Mouse (Mus musculus): ENCODE results near the gene Gm20388. TPM values are rescaled to one million over a fixed set of nuclear protein-coding genes. Genes with fewer than 3 reads are reported as not detected.
A peak's percentile ranks its signal among the peaks of the same experiment; 100 is the strongest.

Gene Gm20388
- total RNA-seq, 2 experiments from 2014 or later = 10.3 to 10.6 TPM

DNA sequence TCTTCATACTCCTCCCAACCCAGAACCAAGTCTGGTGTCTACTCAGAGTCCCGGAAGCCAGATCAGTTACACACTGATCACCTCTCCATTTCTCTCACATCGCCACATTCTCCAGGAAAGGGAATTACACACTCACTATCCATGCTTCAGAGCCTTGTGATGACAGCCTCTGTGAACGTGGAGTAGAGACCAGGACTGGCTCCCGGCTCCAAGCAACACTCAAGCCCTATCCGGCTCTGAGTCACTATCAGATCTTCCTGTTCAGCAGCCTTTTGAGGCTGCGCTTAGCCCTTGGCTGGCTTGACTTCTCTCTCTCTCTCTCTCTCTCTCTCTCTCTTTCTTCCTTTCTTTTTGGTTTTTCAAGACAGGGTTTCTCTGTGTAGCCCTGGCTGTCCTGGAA is 3962.7 kb downstream of the Gm20388 start:
- DNase-seq (ENCODE audit: low spot score in 2 of 2) = no peak

GRCm38 (mm10) chr8:123874324-123874723 is 3963.7 kb downstream of the Gm20388 start:
- intact Hi-C loops (cut with DNase I) = no loop called here
- no peak for DNase-seq (ENCODE audit: low spot score in 2 of 2)

More for the DNA sequence above, 3962.7 kb downstream of the Gm20388 start:
- intact Hi-C loops (cut with DNase I) = no loop called here

DNA sequence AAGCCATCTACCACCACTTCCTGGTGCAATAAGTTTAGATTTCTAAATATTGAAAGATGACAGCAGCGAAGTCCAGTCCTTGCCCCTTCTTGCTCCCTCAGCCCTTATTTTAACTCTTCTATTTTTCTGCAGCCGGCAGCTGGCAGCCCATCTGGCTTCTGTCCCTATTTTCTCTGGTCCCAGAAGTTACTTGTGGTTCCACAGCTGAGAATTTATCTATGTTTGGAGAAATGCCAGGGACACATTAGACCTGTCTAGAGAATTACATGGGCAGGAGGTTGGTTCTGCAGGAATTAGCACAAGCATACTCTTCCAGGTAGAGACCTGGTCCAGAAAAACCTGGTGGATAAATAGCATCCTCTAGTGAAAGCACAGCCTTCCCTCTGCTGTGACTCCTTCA is 3967.2 kb downstream of the Gm20388 start:
- no peak for DNase-seq (ENCODE audit: low spot score in 2 of 2)
- intact Hi-C loops (cut with DNase I) = loop anchor here (1.0 kb wide), 1 partner anchor 37 kb away; no protein-coding TSS in a partner anchor

DNA sequence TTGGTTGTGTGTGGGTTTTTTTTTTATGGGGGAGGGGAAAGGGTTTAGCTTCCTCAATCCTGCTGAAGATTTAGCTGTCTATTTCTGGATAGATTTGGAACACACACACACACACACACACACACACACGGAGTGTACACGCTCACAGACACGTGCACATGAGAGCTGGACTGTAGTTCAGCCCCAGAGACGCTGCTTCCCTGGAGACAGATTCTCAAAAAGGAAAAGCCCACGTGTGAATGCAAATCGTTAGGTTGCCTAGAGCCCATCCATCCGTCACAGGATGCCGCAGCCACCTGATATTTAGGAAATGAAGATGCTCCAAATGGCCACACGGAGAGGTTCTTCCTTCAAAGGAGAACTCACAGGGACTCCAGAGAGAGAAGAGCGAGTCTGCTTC is 3969.6 kb downstream of the Gm20388 start:
- intact Hi-C loops (cut with DNase I) = no loop called here
- peak; percentile 73 to 78 for DNase-seq (ENCODE audit: low spot score in 2 of 2)

GRCm38 (mm10) chr8:123880821-123881350 is 3970.2 kb downstream of the Gm20388 start:
- intact Hi-C loops (cut with DNase I) = no loop called here
- DNase-seq (ENCODE audit: low spot score in 2 of 2) = no peak

GRCm38 (mm10) chr8:123882412-123882811 is 3971.8 kb downstream of the Gm20388 start:
- intact Hi-C loops (cut with DNase I) = no loop called here
- no peak for DNase-seq (ENCODE audit: low spot score in 2 of 2)

GRCm38 (mm10) chr8:123883094-123883493 is 3972.5 kb downstream of the Gm20388 start:
- intact Hi-C loops (cut with DNase I) = no loop called here
- DNase-seq (ENCODE audit: low spot score in 2 of 2) = no peak

DNA sequence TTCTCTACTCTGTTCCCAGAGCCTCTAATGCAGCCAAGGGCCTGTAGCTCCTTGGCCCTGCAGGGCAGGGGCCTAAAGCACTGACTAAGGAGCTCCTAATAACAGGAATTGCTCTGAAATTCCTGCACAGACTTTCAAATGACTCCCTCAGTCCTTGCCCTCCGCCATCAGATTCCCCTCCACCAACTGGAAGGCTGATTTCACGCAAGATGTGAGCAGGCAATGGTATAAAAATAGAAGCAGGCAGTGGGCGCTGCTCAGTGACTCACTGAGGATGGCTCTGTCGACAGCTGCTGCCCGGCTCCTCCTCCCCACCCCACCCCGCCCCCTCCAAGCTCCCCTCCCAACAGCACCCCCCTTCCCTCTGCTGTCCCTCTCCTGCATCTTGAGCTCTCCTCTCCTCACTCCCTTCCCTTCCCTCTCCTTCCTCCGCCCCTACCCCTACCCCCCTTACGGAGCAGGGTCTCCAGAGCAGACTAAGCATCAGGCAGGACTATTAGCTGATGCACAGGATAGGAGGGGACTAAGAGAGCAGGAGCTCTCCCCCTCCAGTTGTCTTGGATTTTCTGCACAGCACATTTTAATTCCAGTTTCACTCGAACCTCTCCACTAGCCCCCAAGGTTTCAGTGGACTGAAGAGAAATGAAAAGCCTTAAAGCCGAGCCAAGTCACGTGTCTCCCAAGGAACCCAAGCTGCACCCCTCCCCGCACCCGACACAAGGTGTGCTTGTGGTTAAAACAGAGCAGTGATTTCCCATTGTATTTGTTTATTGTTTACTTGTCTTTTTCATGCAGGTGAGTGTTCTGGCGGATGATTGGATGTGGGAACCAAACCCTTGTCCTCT is 3974.3 kb downstream of the Gm20388 start:
- intact Hi-C loops (cut with DNase I) = no loop called here

DNA sequence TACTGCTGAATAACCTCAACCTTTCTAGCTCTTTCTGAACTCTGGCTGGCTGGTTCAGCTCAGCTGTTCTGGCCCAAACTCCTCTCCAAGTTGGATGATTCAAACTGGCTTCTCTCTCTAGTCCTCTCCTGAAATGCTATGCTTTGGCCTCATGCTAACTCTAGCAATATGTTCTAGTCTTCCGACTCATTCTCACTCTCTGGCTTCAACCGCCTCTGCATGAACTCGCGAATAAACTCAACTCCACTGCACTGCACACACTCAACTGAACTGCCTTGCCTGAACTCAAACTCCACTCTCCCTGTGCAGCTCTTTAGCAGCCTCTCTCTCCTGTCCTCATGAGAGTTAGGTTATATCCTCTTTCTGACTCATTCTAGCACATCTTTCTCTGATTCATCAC is 3976.5 kb downstream of the Gm20388 start:
- intact Hi-C loops (cut with DNase I) = no loop called here
- no peak for DNase-seq (ENCODE audit: low spot score in 2 of 2)

More for the DNA sequence above, 3974.3 kb downstream of the Gm20388 start:
- DNase-seq (ENCODE audit: low spot score in 2 of 2) = peak; percentile 81 to 83

GRCm38 (mm10) chr8:123887956-123888355 is 3977.3 kb downstream of the Gm20388 start:
- intact Hi-C loops (cut with DNase I) = no loop called here
- no peak for DNase-seq (ENCODE audit: low spot score in 2 of 2)

DNA sequence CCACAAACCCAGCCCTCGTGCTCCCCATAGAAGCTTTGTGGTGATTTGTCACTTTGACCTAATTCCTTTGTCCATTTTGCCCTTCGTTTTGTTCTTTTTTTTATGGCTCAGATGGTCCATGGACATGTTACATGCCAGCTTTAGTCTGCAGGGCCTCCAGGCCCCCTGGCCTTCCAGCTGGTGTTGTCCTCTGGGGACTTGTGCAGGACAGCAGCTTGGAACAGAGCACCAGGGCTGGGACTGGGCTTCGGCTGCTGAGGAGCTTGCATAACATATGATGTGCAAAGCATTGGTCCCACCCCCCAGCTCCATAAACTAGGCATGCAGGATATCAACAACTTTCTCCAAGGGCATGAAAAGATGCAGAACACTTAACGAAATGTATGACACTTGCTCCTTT is 3979.2 kb downstream of the Gm20388 start:
- intact Hi-C loops (cut with DNase I) = no loop called here
- no peak for DNase-seq (ENCODE audit: low spot score in 2 of 2)

GRCm38 (mm10) chr8:123891271-123891670 is 3980.6 kb downstream of the Gm20388 start:
- DNase-seq (ENCODE audit: low spot score in 2 of 2) = no peak
- intact Hi-C loops (cut with DNase I) = no loop called here

- intact Hi-C loops (cut with DNase I) = loop anchor here (2.0 kb wide), 1 partner anchor 33 kb away; no protein-coding TSS in a partner anchor
- peak; percentile 85 to 87 for DNase-seq (ENCODE audit: low spot score in 2 of 2)
Measured at GRCm38 (mm10) chr8:123891883-123892585, 3981.4 kb downstream of the Gm20388 start.

DNA sequence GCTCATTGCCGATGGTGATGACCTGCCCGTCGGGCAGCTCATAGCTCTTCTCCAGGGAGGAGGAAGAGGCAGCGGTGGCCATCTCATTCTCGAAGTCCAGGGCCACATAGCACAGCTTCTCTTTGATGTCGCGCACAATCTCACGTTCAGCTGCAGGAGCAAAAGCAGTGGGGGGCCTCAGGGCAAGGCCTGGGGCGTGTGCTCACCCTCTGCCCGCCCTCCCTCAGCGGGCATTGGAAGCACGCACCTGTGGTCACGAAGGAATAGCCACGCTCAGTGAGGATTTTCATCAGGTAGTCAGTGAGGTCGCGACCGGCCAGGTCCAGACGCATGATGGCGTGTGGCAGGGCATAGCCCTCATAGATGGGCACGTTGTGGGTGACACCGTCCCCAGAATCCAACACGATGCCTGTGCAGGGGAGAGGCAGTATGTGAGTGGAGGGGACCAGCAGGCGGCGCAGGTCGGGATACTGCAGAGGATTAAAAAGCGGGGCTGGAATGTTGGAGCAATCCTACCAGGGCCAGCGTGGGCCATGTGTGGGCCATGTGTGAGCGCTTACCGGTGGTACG is 3982.0 kb downstream of the Gm20388 start:
- intact Hi-C loops (cut with DNase I) = loop anchor here (2.0 kb wide), 1 partner anchor 34 kb away; no protein-coding TSS in a partner anchor
- DNase-seq (ENCODE audit: low spot score in 2 of 2) = peak in 1 of 2 experiments; percentile 38

- DNase-seq (ENCODE audit: low spot score in 2 of 2) = no peak
- intact Hi-C loops (cut with DNase I) = loop anchor here (2.0 kb wide), 1 partner anchor 35 kb away; no protein-coding TSS in a partner anchor
Measured at GRCm38 (mm10) chr8:123893413-123893812, 3982.8 kb downstream of the Gm20388 start.

DNA sequence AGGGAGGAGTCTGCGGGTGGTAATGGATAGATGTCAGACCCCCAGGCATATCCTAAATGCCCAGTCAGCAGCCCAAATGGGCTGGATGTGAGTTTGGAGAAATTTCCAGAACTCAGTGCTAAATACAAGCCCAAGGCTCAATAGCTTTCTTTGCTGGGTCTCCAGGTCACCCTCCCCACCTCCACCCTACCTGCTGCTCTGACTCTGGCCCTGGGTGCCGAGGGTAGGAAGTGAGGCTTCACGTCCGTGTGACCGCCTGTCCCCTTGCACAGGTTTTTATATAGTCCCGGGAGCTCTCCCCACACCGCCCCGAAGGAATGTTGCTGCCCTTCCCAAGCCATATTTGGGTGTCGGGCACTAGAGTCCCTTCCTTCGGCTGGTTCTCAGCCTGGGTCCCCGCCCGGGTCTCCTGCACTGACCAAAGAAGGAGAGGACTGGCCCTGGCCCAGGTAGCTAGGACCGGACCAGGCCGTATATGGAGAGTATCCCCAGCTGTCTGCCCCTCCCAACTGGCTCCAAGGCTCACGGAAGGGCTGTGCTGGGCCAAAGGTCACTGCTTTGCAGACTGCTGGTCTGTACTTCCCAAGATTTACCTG is 3984.0 kb downstream of the Gm20388 start, which contains the start of gene Acta1:
Acta1 (minus strand) TSS at position 250 of the 596 bp plus-strand sequence.
- no peak for DNase-seq (ENCODE audit: low spot score in 2 of 2)
- intact Hi-C loops (cut with DNase I) = no loop called here

DNA sequence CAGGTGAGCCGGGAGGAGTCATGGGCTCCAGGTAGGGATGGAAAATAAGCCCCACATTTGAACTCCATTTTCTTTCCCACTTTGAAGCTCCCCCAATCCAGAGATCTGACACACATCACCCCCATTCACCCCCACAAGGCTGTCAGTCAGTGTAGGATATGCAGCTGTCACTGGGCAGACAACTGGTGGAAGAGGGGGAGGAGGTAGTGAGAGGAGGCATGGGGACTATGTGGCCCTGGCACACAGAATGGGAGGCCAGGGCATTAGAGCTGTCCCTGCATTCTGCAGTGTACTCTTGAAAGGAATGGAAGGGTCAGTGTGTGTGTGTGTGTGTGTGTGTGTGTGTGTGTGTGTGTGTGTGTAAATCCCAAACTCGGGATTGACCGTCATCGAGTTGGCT is 3984.6 kb downstream of the Gm20388 start:
- DNase-seq (ENCODE audit: low spot score in 2 of 2) = no peak
- intact Hi-C loops (cut with DNase I) = no loop called here

DNA sequence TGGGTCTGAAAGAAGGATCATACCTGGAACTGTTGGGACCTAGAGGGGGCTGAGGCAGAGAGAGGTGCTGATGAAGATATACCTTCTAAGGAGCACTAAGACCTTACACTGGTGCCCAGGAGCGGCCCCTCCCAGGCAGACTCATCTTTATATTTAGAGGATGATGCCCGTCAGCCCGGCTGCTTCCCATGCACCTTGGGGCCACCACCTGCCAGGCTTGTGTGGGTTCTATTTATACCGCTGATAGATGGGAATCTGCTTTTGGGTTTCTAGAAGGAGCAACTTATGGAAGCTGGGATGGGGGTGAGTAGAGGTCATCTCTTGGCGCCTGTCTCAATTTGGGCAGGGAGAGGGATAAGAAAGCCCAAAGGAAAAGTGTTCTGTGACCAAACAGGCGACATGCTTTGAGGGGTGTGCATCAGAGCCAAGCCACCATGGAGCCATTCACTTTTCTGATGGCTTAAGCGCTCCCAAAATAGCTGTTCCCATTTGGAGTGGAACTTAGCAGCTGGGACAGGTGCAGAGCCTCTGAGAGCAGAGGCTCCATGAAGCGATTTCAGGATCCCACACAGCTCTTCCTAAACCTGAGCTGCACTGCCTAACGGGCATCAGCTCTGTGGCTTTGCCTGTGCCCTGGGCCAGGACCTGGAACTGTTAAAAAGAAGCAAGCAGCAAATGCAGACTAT is 3985.2 kb downstream of the Gm20388 start:
- DNase-seq (ENCODE audit: low spot score in 2 of 2) = no peak
- intact Hi-C loops (cut with DNase I) = no loop called here

DNA sequence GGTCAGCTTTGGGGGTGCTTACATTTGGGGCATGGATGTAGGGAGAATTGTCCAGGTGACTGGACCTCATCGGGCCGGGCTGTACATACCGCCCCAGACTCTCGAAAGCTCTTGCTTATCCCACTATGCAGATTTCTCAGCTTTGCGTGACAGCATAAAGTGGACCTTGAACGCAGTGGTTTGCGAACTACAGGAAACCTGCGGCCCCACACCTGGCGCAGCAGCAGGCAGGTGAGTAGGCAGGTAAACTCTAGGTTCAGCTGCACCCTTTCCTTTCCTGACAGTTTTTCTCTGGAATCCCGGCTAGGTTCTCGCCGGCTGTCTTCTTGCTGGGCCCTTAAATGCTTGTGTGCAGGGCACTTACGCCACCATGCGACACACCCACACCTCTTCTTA is 3985.7 kb downstream of the Gm20388 start:
- DNase-seq (ENCODE audit: low spot score in 2 of 2) = no peak
- intact Hi-C loops (cut with DNase I) = no loop called here
